Mouse (Mus musculus) intestine, embryonic 15.5 days (tissue): ENCODE measurements around the gene D2hgdh. TPM values are rescaled to one million over a fixed set of nuclear protein-coding genes. Genes with fewer than 3 reads are reported as not detected.
"Not testable (repeated sequence)": the region's sequence is repeated elsewhere in the genome, so short reads cannot be mapped to it uniquely, and the experiment has no call there.

Experiments used
- ATAC-seq: fragments of 200-750 bp; cut with Nextera tagmentation; 2 replicates; pipeline ENCODE4 v1.8.0; 2017; ENCODE audit warnings: moderate TSS enrichment, moderate library complexity
- H3K27ac ChIP-seq: fragments of 300-500 bp; sonication (generic); 2 replicates; pipeline ENCODE4 v1.5.1; 2015; ENCODE audit warnings: mild to moderate bottlenecking, inconsistent platforms
- H3K27me3 ChIP-seq: fragments of 300-500 bp; sonication (generic); replicated peaks from 2 replicates; pipeline ENCODE4 v1.6.1; 2015; ENCODE audit warnings: inconsistent platforms
- H3K36me3 ChIP-seq: fragments of 300-500 bp; sonication (generic); 2 replicates; pipeline ENCODE4 v1.6.1; 2015; ENCODE audit warnings: inconsistent platforms
- H3K4me1 ChIP-seq: fragments of 300-500 bp; sonication (generic); replicated peaks from 2 replicates; pipeline ENCODE4 v1.6.1; 2015; ENCODE audit warnings: inconsistent platforms
- H3K4me2 ChIP-seq: fragments of 300-500 bp; sonication (generic); replicated peaks from 2 replicates; pipeline ENCODE4 v1.6.1; 2015; ENCODE audit warnings: mild to moderate bottlenecking, inconsistent platforms
- H3K4me3 ChIP-seq: fragments of 300-500 bp; sonication (generic); replicated peaks from 2 replicates; pipeline ENCODE4 v1.5.1; 2015; ENCODE audit warnings: inconsistent platforms
- H3K9ac ChIP-seq: fragments of 300-500 bp; sonication (generic); 2 replicates; pipeline ENCODE4 v1.6.1; 2015; ENCODE audit warnings: inconsistent platforms
- H3K9me3 ChIP-seq: fragments of 300-500 bp; sonication (generic); 2 replicates; pipeline ENCODE4 v1.6.1; 2016; ENCODE audit warnings: inconsistent platforms
- WGBS: fragments of 180-500 bp; shearing (Covaris S2); methylation state at CpG from one replicate; pipeline ENCODE4 v1.1.7; 2015; 5-methylcytosine and 5-hydroxymethylcytosine counted together
- polyA plus RNA-seq: library from polyadenylated mRNA; unstranded; fragments of >200 nt; fragmentation: Nextera tagmentation; extraction: Ambion mirVana; gene quantifications from 2 replicates; pipeline ENCODE4 v1.2.1, GENCODE M21; 2015

D2hgdh gene
- polyA plus RNA-seq, 1 experiment from 2014 or later, result 14.1 TPM

- no peak overlapping the region for H3K4me3 ChIP-seq
- no peak for ATAC-seq
- 91% methylated on average over 4 of the region's 4 CpGs for WGBS
- no peaks in the 10 kb centered on the region for H3K36me3 ChIP-seq
- no peaks in the 10 kb centered on the region for H3K27me3 ChIP-seq
- H3K9me3 ChIP-seq, result no peaks in the 10 kb centered on the region
- H3K4me1 ChIP-seq, result no peaks in the 10 kb centered on the region
- H3K9ac ChIP-seq, result no peak overlapping the region
- no peak overlapping the region for H3K4me2 ChIP-seq
- H3K27ac ChIP-seq, result no peak overlapping the region
Observed at GRCm38 (mm10) chr1:93835211-93835610, 10.5 kb downstream of the D2hgdh start.

DNA sequence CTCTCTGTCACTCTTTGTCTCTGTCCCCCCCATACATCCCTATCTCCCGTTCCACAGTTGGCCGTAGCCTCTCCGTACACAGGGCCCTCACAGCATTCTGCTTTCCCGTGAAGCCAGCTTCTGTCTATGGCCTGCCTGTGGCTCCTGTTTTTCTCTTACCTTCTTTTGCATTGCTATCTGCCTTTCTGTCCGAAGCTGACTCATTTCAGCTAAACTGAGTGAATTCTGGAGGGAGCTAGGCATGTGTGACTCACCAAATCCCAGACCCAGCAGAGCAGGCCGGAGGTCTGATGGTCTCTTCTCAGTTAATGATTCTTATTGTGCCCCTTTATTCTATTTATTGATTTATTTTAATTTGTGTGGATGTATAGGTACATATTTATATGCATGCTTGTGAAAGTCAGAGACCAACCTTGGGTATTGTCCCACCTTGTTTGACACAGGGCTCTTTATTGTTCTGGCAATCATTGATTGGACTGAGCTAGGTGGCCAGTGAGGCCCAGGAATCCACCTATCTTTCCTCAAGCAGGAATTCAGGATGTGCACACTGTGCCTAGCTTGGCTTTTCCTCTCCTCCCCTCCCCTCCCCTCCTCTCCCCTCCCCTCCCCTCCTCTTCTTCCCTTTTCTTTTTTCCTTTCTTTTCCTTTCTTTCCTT, 11.3 kb downstream of the D2hgdh start:
- Histone ChIP-seq H3K36me3 (no peaks in the 10 kb centered on the region), H3K4me1 (no peaks in the 10 kb centered on the region), H3K4me2 (no peak overlapping the region), H3K4me3 (no peak overlapping the region), H3K9me3 (no peaks in the 10 kb centered on the region), H3K9ac (no peak overlapping the region), H3K27ac (no peak overlapping the region), H3K27me3 (no peaks in the 10 kb centered on the region)
- ATAC-seq, result no peak
- WGBS, result 90% methylated on average over 6 of the region's 6 CpGs

- no peak overlapping the region for H3K9ac ChIP-seq
- H3K36me3 ChIP-seq, result no peaks in the 10 kb centered on the region
- no peak overlapping the region for H3K27ac ChIP-seq
- H3K4me2 ChIP-seq, result no peak overlapping the region
- no peak overlapping the region for H3K4me3 ChIP-seq
- no peak for ATAC-seq
- no peaks in the 10 kb centered on the region for H3K9me3 ChIP-seq
- no peaks in the 10 kb centered on the region for H3K4me1 ChIP-seq
- H3K27me3 ChIP-seq, result no peaks in the 10 kb centered on the region
- 82% methylated on average over 2 of the region's 2 CpGs for WGBS
Observed at GRCm38 (mm10) chr1:93836532-93836913, 11.8 kb downstream of the D2hgdh start.

DNA sequence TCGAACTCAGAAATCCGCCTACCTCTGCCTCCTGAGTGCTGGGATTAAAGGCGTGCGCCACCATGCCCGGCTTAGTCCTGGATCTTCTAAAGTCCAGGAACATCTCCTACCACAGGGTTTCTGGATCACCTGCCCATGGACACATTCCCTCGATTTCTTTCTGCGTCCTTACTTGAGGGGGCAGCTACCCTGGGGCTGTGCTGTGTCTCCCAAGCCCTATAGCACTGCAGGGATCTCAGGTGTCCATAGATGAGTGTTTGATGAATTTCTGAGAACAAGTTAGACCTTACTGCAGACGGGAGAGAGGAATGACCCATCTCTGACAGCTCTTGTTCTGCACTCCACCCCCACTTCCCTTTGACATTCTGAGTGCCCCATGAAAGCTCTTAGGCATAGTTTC, 12.6 kb downstream of the D2hgdh start:
- no peak for ATAC-seq
- 94% methylated on average over 8 of the region's 8 CpGs for WGBS
- H3K4me3 ChIP-seq, result no peak overlapping the region
- no peaks in the 10 kb centered on the region for H3K36me3 ChIP-seq
- H3K27me3 ChIP-seq, result no peaks in the 10 kb centered on the region
- no peaks in the 10 kb centered on the region for H3K4me1 ChIP-seq
- no peak overlapping the region for H3K9ac ChIP-seq
- no peaks in the 10 kb centered on the region for H3K9me3 ChIP-seq
- H3K4me2 ChIP-seq, result no peak overlapping the region
- H3K27ac ChIP-seq, result no peak overlapping the region

GRCm38 (mm10) chr1:93838569-93838968, 13.9 kb downstream of the D2hgdh start:
- not testable (repeated sequence) for H3K9me3 ChIP-seq, H3K36me3 ChIP-seq, H3K9ac ChIP-seq, H3K4me2 ChIP-seq, ATAC-seq, H3K4me1 ChIP-seq, H3K27me3 ChIP-seq, H3K27ac ChIP-seq, H3K4me3 ChIP-seq
- WGBS, result 88% methylated on average over 8 of the region's 8 CpGs

DNA sequence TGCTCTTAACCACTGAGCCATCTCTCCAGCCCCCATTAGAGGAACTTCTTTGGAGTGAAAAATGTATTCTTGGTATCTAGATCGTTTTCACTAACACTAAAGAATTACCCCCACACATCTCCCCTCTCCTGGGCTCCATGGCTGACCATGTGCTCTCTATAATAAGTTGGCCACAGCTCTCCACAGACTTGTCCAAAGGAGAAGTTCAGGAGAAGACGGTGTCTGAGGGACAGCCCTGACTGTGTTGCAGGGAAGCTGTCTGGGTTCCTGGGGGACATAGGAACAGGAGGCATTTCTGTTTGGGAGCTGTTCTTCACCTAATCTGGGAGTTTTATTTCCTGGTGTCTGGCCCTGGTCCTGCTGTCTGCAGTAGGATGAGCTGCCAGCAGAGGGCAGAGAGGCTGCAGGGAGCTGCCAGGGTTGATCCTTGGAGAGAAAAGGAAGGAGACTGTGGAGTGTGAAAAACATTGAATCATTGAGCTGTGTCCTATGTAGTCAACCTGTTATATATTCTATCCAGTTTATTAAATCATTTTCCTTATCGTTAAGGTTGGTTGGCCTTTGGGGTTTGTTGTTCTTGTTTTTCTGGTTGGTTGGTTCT, 21.2 kb downstream of the D2hgdh start:
- ATAC-seq, result peak; percentile 75
- H3K4me2 ChIP-seq, result not testable (repeated sequence)

DNA sequence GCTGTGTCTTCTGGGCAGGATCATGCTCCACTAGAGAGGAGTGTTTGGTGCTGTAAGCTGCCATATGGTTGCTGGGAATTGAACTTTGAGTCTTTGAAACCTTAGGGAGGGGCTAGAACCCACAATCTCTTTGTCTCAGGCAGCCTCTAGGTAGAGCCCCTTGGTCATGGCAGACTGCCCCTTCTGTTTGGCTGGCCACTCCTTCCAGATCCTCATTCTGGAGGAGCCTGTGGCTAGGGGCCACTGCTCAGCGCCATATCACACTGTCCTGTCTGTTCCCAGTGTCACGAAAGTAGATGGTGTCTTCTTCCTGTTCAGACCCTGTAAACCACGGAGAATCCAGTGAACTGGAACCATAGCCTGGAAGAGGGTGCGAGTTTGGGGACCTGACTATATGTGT, 31.1 kb downstream of the D2hgdh start:
- H3K4me2 ChIP-seq, H3K27me3 ChIP-seq, H3K27ac ChIP-seq, H3K9me3 ChIP-seq, H3K36me3 ChIP-seq, H3K4me1 ChIP-seq, H3K4me3 ChIP-seq, H3K9ac ChIP-seq, ATAC-seq: not testable (repeated sequence)
- WGBS, result 91% methylated on average over 4 of the region's 4 CpGs

More for the DNA sequence above, 21.2 kb downstream of the D2hgdh start:
- H3K9ac ChIP-seq, H3K4me3 ChIP-seq, H3K4me1 ChIP-seq, H3K27me3 ChIP-seq, H3K36me3 ChIP-seq, H3K27ac ChIP-seq, H3K9me3 ChIP-seq: not testable (repeated sequence)
- WGBS, result 75% methylated on average over 1 of the region's 3 CpGs

DNA sequence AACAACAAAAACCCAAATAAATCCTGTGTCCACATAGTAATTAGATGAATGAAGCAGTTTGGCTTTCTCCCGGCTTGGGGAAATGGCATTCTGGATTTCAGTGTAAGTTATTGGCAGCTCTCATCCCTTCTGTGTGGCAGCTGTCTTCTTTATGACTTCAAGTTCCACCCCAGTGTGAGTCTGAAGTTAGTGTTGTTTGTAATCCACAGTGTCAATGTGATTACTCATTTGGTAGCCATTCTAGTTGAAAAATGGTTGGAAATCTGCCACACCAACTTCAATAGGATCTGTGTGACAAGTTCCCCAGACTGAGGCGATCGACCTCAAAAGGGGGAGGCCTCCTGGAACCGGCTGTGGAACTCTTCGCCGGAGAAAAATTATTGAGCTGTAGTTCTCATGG, 32.7 kb downstream of the D2hgdh start:
- 49% methylated on average over 6 of the region's 6 CpGs for WGBS
- H3K36me3 ChIP-seq, result no peaks in the 10 kb centered on the region
- no peak overlapping the region for H3K4me3 ChIP-seq
- H3K4me2 ChIP-seq, result no peak overlapping the region
- H3K27me3 ChIP-seq, result no peaks in the 10 kb centered on the region
- H3K9ac ChIP-seq, result no peak overlapping the region
- no peaks in the 10 kb centered on the region for H3K4me1 ChIP-seq
- H3K27ac ChIP-seq, result no peak overlapping the region
- H3K9me3 ChIP-seq, result no peaks in the 10 kb centered on the region
- ATAC-seq, result no peak

DNA sequence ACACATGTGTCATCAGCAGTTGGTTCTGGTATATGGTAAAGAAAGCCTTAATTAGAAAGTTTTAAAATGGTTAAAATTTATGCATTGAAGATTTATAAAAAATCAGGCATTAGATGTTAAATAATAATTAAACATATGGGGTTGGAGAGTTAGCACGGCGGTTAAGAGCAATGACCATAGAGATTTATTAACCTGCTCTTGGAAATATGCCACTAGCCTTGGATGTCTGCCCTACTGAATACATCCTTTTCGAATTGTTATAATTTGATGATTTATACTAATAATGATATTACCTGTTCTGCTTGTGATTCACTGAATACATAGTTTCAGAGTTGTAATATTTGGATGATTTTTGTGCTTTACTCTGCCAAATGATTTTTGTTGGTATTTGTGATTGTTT, 33.3 kb downstream of the D2hgdh start:
- Histone ChIP-seq H3K9me3 (no peaks in the 10 kb centered on the region), H3K4me3 (no peak overlapping the region), H3K36me3 (no peaks in the 10 kb centered on the region), H3K4me1 (no peaks in the 10 kb centered on the region), H3K9ac (no peak overlapping the region), H3K27ac (no peak overlapping the region), H3K4me2 (no peak overlapping the region), H3K27me3 (no peaks in the 10 kb centered on the region)
- 63% methylated on average over 3 of the region's 3 CpGs for WGBS
- ATAC-seq, result no peak

DNA sequence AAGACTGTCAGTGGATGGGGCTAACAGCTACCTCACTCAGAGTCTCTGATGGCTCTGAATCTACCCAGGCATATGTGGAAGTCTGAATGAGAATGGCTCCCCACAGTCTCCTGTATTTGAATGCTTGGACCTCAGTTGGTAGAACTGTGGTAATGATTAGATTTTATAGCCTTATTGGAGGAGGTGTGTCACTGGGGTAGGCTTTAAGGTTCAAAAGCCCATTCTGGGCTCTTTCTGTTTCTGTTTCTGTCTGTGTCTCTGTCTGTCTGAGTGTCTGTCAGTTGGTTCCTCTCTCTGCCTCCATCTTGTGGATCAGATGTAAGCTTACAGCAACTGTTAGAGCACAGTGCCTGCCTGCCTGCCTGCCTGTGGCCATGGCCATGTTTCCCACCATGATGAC, 34.9 kb downstream of the D2hgdh start:
- ATAC-seq, result peak; percentile 70
- H3K4me2 ChIP-seq, result no peak overlapping the region
- H3K9ac ChIP-seq, result no peak overlapping the region
- H3K27ac ChIP-seq, result no peak overlapping the region
- no peaks in the 10 kb centered on the region for H3K4me1 ChIP-seq
- no peaks in the 10 kb centered on the region for H3K36me3 ChIP-seq
- H3K9me3 ChIP-seq, result no peaks in the 10 kb centered on the region
- no peak overlapping the region for H3K4me3 ChIP-seq
- no peaks in the 10 kb centered on the region for H3K27me3 ChIP-seq

GRCm38 (mm10) chr1:93861048-93861447, 36.3 kb downstream of the D2hgdh start, which contains the start of gene Gal3st2:
Gene Gal3st2 (plus strand): TSS chr1:93861306.
- not testable (repeated sequence) for H3K27ac ChIP-seq, H3K9me3 ChIP-seq, H3K4me1 ChIP-seq, ATAC-seq, H3K9ac ChIP-seq, H3K4me2 ChIP-seq, H3K27me3 ChIP-seq, H3K36me3 ChIP-seq, H3K4me3 ChIP-seq
- 54% methylated on average over 2 of the region's 2 CpGs for WGBS

GRCm38 (mm10) chr1:93871594-93872105, 46.9 kb downstream of the D2hgdh start:
- not testable (repeated sequence) for ATAC-seq, H3K27ac ChIP-seq, H3K4me2 ChIP-seq, H3K36me3 ChIP-seq, H3K27me3 ChIP-seq, H3K9me3 ChIP-seq, H3K4me1 ChIP-seq, H3K4me3 ChIP-seq, H3K9ac ChIP-seq
- no CpG with 5 or more reads among the region's 1 CpGs for WGBS

DNA sequence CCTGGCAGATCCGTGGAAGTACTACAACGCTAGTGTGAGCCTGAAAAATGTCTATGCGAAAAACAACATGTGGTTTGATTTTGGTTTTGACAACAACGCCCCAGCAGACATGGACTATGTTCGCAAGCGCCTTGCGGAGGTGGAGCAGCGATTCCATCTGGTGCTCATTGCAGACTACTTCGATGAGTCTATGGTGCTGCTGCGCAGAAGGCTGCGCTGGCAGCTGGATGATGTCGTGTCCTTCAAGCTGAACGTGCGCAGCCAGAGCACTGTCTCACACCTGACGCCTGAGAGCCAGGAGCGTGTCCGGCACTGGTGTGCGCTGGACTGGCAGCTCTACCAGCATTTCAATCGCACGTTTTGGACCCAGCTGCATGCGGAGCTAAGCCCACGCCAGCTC, 49.7 kb downstream of the D2hgdh start:
- not testable (repeated sequence) for H3K27ac ChIP-seq, H3K9me3 ChIP-seq, ATAC-seq, H3K36me3 ChIP-seq, H3K9ac ChIP-seq, H3K4me1 ChIP-seq, H3K4me2 ChIP-seq, H3K27me3 ChIP-seq, H3K4me3 ChIP-seq
- 93% methylated on average over 17 of the region's 22 CpGs for WGBS
